Mouse (Mus musculus) embryonic facial prominence, embryonic 11.5 days (tissue): ENCODE data around the gene Slc4a3. TPM values are rescaled to one million over a fixed set of nuclear protein-coding genes. Genes with fewer than 3 reads are reported as not detected.

Experiments used
- ATAC-seq: fragments of 200-750 bp; cut with Nextera tagmentation; replicated peaks from 2 replicates; pipeline ENCODE4 v1.8.0; 2017; ENCODE audit warnings: low read depth; ENCODE audit not compliant: insufficient number of reproducible peaks, low FRiP score, low TSS enrichment
- DNase-seq: peaks from one replicate; pipeline ENCODE4 v3.0.0-alpha.2; 2015; ENCODE audit warnings: low spot score
- H3K27ac ChIP-seq: fragments of 300-500 bp; sonication (generic); replicated peaks from 2 replicates; pipeline ENCODE4 v1.5.1; 2014; ENCODE audit warnings: mild to moderate bottlenecking, low read depth, low read length, control low read depth
- H3K27me3 ChIP-seq: fragments of 300-500 bp; sonication (generic); 2 replicates; pipeline ENCODE4 v1.6.1; 2014; ENCODE audit warnings: mild to moderate bottlenecking, low read length, moderate library complexity, mixed read lengths; ENCODE audit not compliant: control insufficient read depth, insufficient read depth
- H3K36me3 ChIP-seq: fragments of 300-500 bp; sonication (generic); replicated peaks from 2 replicates; pipeline ENCODE4 v1.6.1; 2014; ENCODE audit warnings: low read depth, mild to moderate bottlenecking, low read length, moderate library complexity, mixed read lengths; ENCODE audit not compliant: control insufficient read depth, insufficient read depth
- H3K4me1 ChIP-seq: fragments of 300-500 bp; sonication (generic); 2 replicates; pipeline ENCODE4 v1.6.1; 2014; ENCODE audit warnings: low read length, mixed read lengths; ENCODE audit not compliant: control insufficient read depth, insufficient read depth
- H3K4me2 ChIP-seq: fragments of 300-500 bp; sonication (generic); 2 replicates; pipeline ENCODE4 v1.6.1; 2014; ENCODE audit warnings: low read depth, mild to moderate bottlenecking, control low read depth, low read length, moderate library complexity
- H3K4me3 ChIP-seq: fragments of 300-500 bp; sonication (generic); 2 replicates; pipeline ENCODE4 v1.5.1; 2014; ENCODE audit warnings: low read depth, low read length, control low read depth
- H3K9ac ChIP-seq: fragments of 300-500 bp; sonication (generic); replicated peaks from 2 replicates; pipeline ENCODE4 v1.6.1; 2014; ENCODE audit warnings: mild to moderate bottlenecking, control low read depth, low read length
- H3K9me3 ChIP-seq: fragments of 300-500 bp; sonication (generic); replicated peaks from 2 replicates; pipeline ENCODE4 v1.6.1; 2016; ENCODE audit warnings: mild to moderate bottlenecking, low read length, inconsistent platforms, mixed read lengths; ENCODE audit not compliant: control insufficient read depth
- WGBS: fragments of 180-500 bp; shearing (Covaris S2); extraction: QIAGEN DNeasy Blood & Tissue Kit; methylation state at CpG from one replicate; pipeline ENCODE4 v1.1.7; 2014; 5-methylcytosine and 5-hydroxymethylcytosine counted together
- polyA plus RNA-seq: library from polyadenylated mRNA; unstranded; fragments of >200 nt; fragmentation: Nextera tagmentation; extraction: Ambion mirVana; gene quantifications from 2 replicates; pipeline ENCODE4 v1.2.1, GENCODE M21; 2014

Slc4a3 gene
- polyA plus RNA-seq, 1 experiment from 2014 or later: 7.5 TPM

DNA sequence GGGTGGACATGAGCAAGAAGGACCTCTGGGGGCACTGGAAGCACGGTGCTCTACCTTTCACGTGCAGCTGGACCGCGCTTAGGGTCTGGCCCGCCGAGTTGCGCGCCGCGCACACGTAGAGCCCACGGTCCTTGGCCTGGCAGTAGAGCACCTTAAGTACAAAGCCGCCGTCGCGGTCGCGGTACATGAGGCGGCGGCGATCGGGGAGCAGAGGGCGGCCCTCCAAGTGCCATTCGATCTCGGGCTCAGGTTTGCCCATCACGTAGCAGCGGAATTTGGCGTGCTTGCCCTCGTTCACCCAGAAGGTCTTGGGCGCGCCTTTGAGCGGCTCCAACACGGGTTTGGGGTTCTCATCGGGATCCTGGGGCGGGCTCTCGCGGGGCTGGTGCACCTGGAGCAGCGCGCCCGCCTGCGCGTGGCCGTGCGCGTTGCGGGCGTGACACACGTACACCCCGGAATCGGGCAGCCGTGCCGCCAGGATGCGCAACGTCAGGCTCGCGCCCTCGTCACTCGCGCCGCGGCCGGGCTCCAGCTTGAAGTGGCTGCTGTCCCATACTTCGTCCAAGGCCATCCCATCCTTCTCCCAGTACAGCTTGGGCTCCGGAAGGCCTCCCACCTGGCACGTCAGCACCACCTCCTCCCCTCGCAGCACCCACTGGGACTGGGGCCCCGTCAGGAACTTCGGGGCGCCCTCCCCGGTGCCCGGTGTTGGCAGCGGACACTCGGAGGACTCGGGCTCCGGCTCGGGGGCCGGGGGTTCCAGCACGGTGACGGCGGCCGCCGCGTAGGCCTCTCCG is 40.7 kb upstream of the Slc4a3 start:
- H3K4me1 ChIP-seq: no peaks in the 10 kb centered on the region; the same call in 1 of the 2 replicates
- no peaks in the 10 kb centered on the region for H3K27me3 ChIP-seq

DNA sequence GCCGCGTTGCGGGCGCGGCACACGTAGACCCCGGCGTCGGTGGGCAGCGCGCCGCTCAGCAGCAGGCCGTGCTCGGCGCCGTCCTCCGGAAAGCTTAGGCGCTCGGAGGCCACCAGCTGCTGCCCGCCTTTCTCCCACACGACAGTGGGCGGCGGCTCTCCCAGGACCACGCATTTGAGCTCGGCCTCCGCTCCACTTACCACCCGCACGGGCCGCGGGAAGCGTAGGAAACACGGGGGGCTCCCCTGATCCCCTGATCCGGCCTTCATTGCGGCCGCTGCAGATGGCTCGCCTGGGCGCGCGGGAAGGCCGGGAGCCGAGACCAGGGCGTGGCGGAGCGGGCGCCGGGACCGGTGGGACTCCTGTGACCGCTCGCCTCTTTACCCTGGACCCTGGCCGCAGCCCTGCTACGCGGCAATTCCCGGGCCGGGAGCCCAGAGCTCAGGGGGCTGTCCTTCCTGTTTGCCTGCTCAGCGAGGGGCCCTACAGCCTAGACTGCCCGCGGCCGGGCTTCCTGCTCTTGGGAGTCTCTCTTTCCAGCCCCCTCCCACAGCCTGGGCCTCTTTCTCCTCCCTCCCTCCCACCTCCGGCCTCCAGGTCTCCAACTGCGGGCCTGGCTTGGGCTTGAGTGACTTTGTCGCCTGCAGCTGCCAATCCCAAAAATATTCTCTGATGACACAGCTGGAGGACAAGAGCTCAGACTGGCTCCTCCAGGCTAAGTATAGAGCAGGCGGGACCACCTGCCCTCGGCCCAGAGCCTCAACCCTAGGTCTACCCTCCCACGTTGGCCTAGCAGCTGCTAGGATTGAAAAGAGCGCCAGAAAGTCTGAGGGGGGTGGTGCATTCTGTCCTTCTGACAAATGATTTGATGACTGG is 39.9 kb upstream of the Slc4a3 start, which contains the start of gene Obsl1:
Gene Obsl1 (minus strand): TSS at position 497 of the 876 bp plus-strand sequence.
- Histone ChIP-seq H3K4me2 (peak within 1 kb of the TSS; percentile 95), H3K27ac (peak within 1 kb of the TSS; percentile 96), H3K9ac (peak within 1 kb of the TSS; percentile 98), H3K9me3 (no peaks in the 10 kb centered on the region), H3K4me1 (no peaks in the 10 kb centered on the region; the same call in 1 of the 2 replicates), H3K36me3 (peaks cover 7% of the 10 kb centered on the region), H3K27me3 (no peaks in the 10 kb centered on the region), H3K4me3 (peak within 1 kb of the TSS; percentile 91)
- WGBS: under 1% methylated on average over 52 of the region's 65 CpGs
- ATAC-seq: peak; percentile 85
- DNase-seq: peak; percentile 92

More for the DNA sequence above, 40.7 kb upstream of the Slc4a3 start:
- Histone ChIP-seq H3K9ac (peak overlapping the region; percentile 98), H3K9me3 (no peaks in the 10 kb centered on the region), H3K27ac (peak overlapping the region; percentile 96), H3K36me3 (peaks cover 10% of the 10 kb centered on the region), H3K4me2 (peak overlapping the region; percentile 95), H3K4me3 (peak overlapping the region; percentile 91)
- WGBS: under 1% methylated on average over 83 of the region's 84 CpGs
- ATAC-seq: peak; percentile 40; the same call in 1 of the 2 replicates
- peak; percentile 72 for DNase-seq

DNA sequence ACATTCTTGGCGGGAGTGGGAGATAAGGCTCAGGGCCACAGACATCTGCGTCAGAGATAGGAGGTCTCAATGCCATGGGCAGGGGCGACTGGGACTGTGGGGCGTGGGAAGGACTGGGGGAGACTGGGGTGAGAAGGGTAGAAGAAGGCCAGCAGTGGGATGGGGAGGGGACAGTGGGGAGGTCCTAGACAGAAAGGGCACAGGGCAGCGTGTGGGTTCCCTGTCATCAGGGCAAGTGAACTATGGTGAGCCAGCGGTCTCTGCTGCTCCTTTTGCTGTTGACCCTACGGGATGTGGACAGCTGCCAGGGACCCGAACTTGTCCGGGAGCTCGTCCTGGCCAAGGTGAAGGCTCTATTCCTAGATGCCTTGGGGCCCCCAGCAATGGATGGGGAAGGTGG is 39.1 kb upstream of the Slc4a3 start, which contains the start of gene Inha:
Gene Inha (plus strand): TSS at position 72 of the 400 bp plus-strand sequence.
- 80% methylated on average over 10 of the region's 10 CpGs for whole genome bisulfite sequencing
- H3K4me1 ChIP-seq: no peaks in the 10 kb centered on the region; the same call in 1 of the 2 replicates
- H3K27me3 ChIP-seq: no peaks in the 10 kb centered on the region
- H3K27ac ChIP-seq: peak within 1 kb of the TSS; percentile 96
- peak within 1 kb of the TSS; percentile 98 for H3K9ac ChIP-seq
- no peak for ATAC-seq
- peak within 1 kb of the TSS; percentile 95 for H3K4me2 ChIP-seq
- H3K4me3 ChIP-seq: peak within 1 kb of the TSS; percentile 91
- H3K9me3 ChIP-seq: no peaks in the 10 kb centered on the region
- DNase-seq: no peak
- H3K36me3 ChIP-seq: no peaks in the 10 kb centered on the region

DNA sequence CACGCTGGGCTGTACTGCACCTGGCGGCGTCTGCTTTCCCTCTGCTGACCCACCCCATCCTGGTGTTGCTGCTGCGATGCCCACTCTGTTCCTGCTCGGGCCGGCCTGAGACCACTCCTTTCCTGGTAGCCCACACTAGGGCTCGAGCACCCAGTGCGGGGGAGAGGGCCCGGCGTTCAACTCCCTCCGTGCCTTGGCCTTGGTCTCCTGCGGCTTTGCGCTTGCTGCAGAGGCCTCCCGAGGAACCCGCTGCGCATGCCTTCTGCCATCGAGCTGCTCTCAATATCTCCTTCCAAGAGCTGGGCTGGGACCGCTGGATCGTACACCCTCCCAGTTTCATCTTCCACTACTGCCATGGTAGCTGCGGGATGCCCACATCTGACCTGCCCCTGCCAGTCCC is 36.5 kb upstream of the Slc4a3 start:
- H3K4me1 ChIP-seq: no peaks in the 10 kb centered on the region
- ATAC-seq: no peak
- no peak overlapping the region for H3K4me3 ChIP-seq
- no peaks in the 10 kb centered on the region for H3K36me3 ChIP-seq
- no peak for DNase-seq
- H3K9ac ChIP-seq: no peak overlapping the region
- 53% methylated on average over 20 of the region's 20 CpGs for WGBS
- no peak overlapping the region for H3K27ac ChIP-seq
- no peak overlapping the region for H3K4me2 ChIP-seq
- H3K9me3 ChIP-seq: no peaks in the 10 kb centered on the region
- no peaks in the 10 kb centered on the region for H3K27me3 ChIP-seq

DNA sequence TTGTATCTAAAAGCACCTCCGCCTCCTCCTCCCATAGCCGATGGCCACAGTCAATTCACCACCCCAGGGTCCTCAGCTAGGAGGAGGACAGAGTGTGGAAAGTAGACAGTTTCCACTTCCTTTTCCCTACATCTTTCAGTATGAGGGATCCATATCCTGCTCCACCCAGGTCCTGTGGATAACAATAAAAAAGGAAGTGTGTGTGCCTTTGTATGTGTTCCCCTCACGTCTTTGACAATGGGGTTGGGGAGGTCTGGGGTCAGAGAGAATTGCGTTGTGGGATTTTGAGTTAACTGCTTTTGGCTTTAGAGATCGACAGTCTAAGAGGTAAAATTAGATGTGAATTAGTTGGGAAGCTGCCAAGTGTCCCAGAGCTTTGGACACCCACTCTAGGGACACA is 35.9 kb upstream of the Slc4a3 start:
- ATAC-seq (no peak), DNase-seq (no peak)
- H3K27ac ChIP-seq: no peak overlapping the region
- no peak overlapping the region for H3K9ac ChIP-seq
- H3K4me1 ChIP-seq: no peaks in the 10 kb centered on the region
- no peak overlapping the region for H3K4me3 ChIP-seq
- WGBS: 77% methylated on average over 5 of the region's 5 CpGs
- no peaks in the 10 kb centered on the region for H3K9me3 ChIP-seq
- H3K27me3 ChIP-seq: no peaks in the 10 kb centered on the region
- H3K36me3 ChIP-seq: no peaks in the 10 kb centered on the region
- H3K4me2 ChIP-seq: no peak overlapping the region

DNA sequence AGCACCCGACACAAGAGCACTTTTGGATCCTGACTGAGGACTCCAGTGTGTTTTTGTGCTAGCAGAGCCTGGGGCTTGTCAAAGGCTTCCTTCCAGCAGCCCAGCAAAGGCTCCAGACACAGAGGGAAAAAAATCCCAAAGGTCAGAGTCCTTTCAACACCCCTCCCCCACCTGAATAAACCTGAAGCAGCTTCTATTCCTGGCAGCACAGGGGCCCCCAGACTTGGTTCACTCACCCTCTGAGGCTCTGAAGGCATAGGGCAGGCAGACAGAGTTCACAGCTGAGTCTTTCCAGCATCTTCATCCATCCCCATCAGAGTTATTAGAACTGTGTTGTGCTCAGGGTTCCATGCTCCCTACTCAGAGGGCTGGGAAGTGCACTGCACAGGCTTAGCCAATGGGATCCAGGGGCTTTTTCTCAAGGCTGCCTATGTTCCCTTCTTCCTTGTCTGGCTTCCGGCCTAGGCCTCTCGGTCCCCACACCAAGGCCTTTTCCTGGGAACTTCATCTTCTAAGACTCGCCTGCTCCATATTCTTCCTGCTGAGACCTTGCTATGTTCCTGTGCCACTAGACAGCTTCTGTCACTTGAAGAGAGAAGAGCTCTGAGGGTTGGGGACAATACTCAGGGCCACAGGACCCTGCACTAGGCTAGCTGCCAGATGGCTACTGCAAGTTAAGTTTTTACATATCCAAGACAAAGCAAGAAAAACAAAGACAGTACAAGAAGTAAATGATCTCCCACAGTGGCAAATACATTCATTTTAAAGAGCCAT is 34.4 kb upstream of the Slc4a3 start:
- DNase-seq (peak; percentile 44), ATAC-seq (no peak)
- Histone ChIP-seq H3K27ac (no peak overlapping the region), H3K36me3 (no peaks in the 10 kb centered on the region), H3K9me3 (no peaks in the 10 kb centered on the region), H3K4me1 (no peaks in the 10 kb centered on the region), H3K9ac (no peak overlapping the region), H3K4me3 (no peak overlapping the region), H3K4me2 (no peak overlapping the region), H3K27me3 (no peaks in the 10 kb centered on the region)
- 48% methylated on average over 4 of the region's 4 CpGs for WGBS

DNA sequence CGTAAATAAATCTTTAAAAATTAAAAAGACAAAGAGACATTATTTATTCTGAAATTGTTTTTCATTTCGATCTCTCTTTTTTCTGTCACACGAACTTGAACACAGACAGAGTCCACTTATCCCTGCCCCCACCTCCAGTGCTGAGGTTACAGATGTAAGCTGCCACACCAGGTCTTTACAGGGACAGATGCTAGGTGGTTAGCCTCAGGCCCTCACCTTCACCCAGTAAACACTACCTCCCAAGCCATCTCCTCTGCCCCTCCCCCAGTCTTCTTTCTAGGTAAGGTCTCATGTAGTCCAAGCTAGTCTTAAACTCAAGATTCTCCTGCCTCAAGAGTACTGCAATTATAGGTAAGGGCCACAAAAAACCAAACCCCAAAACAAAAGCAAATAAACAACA is 33.5 kb upstream of the Slc4a3 start:
- Histone ChIP-seq H3K4me3 (no peak overlapping the region), H3K4me2 (no peak overlapping the region), H3K9me3 (no peaks in the 10 kb centered on the region), H3K27ac (no peak overlapping the region), H3K36me3 (no peaks in the 10 kb centered on the region), H3K9ac (no peak overlapping the region), H3K4me1 (no peaks in the 10 kb centered on the region), H3K27me3 (no peaks in the 10 kb centered on the region)
- no peak for ATAC-seq
- WGBS: 93% methylated on average over 3 of the region's 3 CpGs
- no peak for DNase-seq
